Mouse (Mus musculus) G1E-ER4 (cell line): ENCODE results near the gene Mob3b. TPM values are rescaled to one million over a fixed set of nuclear protein-coding genes. Genes with fewer than 3 reads are reported as not detected.

Source experiments
- GATA1 ChIP-seq: IDR thresholded peaks from one replicate; pipeline ENCODE4 v1.8.0; 2012; ENCODE audit warnings: low read length, inconsistent platforms
- polyA plus RNA-seq: library from polyadenylated mRNA; stranded (reverse); fragments of >175 nt; gene quantifications from 2 replicates; pipeline ENCODE4 v1.2.3, GENCODE M21; 2012

Mob3b gene
- polyA plus RNA-seq, 1 experiment: not detected

DNA sequence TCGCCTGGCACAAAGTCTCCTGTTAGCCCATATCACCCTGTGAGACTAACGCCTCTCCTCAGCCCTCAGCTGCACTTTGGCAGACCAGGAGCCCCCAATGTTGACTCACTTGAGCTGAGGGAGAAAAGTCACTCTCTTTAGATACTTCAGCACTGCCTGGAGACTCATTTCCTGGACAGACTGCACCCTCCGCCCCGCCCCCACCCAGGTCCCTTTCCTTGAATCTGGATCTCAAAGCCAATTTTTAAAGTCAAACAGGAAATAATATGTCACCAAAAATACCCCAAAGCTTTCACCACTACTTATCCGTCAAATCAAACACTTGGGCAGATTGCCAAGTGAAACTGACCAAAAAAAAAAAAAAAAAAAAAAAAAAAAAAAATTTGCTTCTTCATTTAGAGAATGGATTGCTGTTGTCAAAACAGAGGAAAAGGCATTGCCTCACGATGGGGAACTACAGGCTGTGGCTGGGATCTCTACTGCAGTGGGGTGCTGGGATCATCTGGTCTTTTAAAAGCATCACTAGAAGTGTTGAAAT lies 26.8 kb downstream of the Mob3b start:
- no peak for TF ChIP-seq GATA1

GRCm38 (mm10) chr4:35127759-35128158 lies 29.5 kb downstream of the Mob3b start:
- no peak for TF ChIP-seq GATA1

DNA sequence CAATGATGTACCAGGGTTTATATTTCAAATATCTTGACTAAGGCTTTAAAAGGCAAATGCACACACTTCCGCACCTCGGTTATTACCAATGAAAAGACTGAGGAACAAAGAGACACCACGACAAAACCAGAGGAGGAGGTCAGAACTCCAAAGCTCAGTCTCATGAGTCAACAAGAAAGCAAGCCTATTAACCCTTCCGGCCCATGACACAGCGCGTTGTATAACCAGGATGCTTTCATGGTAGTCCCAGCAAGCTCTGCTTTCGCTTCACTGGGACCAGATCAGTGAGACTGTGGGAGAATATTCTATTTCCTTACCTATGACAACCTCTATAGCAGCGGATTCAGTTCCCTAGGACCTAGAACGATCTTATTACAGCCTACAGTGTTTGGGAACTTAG lies 30.5 kb downstream of the Mob3b start:
- TF ChIP-seq GATA1: no peak

GRCm38 (mm10) chr4:35125299-35125777 lies 31.9 kb downstream of the Mob3b start:
- no peak for TF ChIP-seq GATA1

- no peak for TF ChIP-seq GATA1
These were observed 33.3 kb downstream of the Mob3b start for GRCm38 (mm10) chr4:35124027-35124426.

DNA sequence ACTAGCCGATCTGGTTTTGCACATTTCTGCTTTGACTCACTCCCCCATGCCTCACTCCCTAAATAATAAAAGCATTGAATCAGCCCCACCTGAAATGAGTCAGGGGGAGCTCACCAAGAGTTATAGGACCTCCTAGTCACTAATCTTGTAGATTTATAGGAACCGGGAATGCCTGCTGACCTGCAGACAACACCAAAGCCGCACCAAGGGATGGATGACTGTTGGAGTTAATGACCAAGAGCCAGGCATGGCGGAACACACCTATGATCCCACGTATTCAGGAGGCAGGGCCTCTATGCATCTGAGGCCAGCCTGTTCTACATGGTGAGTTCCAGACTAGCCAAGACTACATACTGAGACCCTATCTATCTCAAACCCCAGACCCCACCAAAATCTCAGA lies 34.2 kb downstream of the Mob3b start:
- TF ChIP-seq GATA1: no peak

DNA sequence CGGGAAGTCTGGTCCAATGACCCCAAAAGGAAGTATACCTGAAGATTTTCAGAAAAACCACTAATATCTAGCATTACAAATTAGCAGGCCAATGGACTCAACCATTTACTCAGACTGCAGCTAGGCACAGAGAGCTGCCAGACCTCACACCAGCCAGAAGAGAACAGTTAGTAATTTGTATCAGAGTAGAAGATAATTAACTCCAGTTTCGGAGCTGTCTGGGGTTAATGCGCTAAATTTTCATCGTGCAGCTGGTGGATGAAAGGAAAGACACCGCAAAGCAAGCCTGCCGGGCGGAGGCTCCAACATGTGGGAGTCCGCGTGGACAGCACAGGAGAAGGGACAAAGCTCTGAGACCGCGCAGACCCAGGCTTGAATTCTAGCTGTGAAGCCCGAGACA lies 36.2 kb downstream of the Mob3b start:
- no peak for TF ChIP-seq GATA1

GRCm38 (mm10) chr4:35120575-35120974 lies 36.7 kb downstream of the Mob3b start:
- TF ChIP-seq GATA1: no peak

- TF ChIP-seq GATA1: no peak
These were observed 37.1 kb downstream of the Mob3b start for GRCm38 (mm10) chr4:35120159-35120558.

DNA sequence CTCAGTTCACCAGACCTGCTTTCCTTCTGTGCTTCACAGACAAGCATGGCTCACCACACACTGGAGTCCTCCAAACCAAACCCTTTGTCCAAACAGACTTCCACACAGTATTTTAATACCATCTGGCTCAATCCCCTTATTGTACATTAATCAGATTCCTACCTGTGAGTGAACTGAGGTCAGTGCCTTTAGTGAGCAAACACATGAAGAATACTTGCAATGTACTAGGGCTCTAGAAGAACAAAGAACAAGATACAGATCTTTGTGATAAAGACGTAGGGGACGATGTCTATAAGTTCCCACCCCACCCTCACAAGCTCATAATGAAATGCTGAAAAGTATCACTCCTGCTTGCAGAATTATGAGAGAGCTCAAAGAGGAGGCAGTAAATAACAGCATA lies 38.4 kb downstream of the Mob3b start:
- no peak for TF ChIP-seq GATA1

DNA sequence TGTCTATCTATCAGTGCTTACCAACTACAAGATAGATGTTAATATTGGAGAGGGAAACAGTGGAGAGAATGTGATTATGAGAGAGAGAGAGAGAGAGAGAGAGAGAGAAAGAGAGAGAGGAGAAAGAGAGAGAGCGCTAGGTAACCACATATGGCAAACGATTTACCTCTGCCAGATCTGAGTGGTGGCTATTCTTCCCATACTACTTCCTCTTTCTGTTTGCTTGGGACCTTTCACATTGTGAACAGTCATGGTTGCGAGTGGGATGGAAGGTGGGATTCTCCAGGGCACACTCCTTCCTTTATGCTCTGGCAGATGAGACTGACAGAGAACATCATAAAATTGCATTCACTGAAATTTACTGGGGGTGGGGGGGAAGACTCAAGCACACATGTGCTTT lies 40.1 kb downstream of the Mob3b start:
- no peak for TF ChIP-seq GATA1

DNA sequence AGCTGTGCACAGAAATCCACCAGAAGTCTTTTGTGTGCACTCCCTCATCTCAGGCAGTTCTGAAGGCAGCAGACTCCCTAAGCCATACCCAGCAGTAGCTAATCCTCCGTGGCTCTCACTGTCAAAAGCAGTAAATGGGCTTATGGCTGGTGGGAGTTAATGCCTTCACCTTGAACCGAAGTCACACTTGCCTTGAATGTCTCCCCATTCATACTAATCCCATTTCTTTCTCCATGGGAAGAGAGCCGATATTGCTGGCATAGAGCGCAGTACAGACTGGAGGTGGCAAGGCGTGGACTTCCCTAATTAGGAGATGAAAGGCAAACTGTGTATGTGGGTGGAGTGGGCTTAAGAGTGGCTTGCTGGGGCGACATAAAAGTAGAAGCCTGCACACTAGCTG lies 41.4 kb downstream of the Mob3b start:
- no peak for TF ChIP-seq GATA1

DNA sequence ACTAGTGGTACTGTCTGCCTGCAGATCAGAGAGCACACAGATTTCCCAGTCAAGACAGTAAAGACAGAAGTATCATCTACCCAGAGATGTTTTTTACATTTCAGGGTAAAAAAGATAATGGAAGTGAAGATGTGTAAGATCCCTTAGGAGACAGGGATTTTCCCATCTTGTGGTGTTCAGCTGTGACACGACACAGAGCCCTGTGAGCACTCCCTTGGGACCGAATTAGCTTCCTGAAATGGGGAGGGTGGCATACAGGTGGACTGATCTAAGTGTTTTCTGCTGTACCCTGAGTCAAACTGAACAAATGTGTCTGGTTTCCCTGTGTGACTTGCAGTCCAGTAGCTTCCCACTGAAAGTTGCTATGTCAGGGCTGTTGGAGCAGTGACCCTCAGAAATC lies 42.3 kb downstream of the Mob3b start:
- no peak for TF ChIP-seq GATA1

- no peak for TF ChIP-seq GATA1
These were observed 43.6 kb downstream of the Mob3b start for GRCm38 (mm10) chr4:35113516-35114248.

- TF ChIP-seq GATA1: no peak
These were observed 44.8 kb downstream of the Mob3b start for GRCm38 (mm10) chr4:35112452-35112851.

- no peak for TF ChIP-seq GATA1
These were observed 52.0 kb downstream of the Mob3b start for GRCm38 (mm10) chr4:35105115-35105773.

GRCm38 (mm10) chr4:35101201-35101600 lies 56.1 kb downstream of the Mob3b start:
- TF ChIP-seq GATA1: no peak
